Mouse (Mus musculus): ENCODE data around the gene 2510039O18Rik. TPM values are rescaled to one million over a fixed set of nuclear protein-coding genes. Genes with fewer than 3 reads are reported as not detected.

2510039O18Rik gene
- total and polyA plus RNA-seq, 3 experiments, result 48.3 to 59.9 TPM; not detected in 1

- no peak for DNase-seq (ENCODE audit: low read depth, low spot score)
- H3K4me1 ChIP-seq (ENCODE audit: control insufficient read depth in 1 of 2, insufficient read depth in 2 of 2, low read length in 2 of 2), result no peaks in the 10 kb centered on the region
- TF ChIP-seq HCFC1 (IDR thresholded peaks at IDR 0.05; ENCODE audit: low read depth, low read length), result no peak
- no peak for TF ChIP-seq MEF2A (IDR thresholded peaks at IDR 0.05; ENCODE audit: extremely low read depth, insufficient replicate concordance, low read depth, low read length, poor library complexity, severe bottlenecking)
- TF ChIP-seq MYB (IDR thresholded peaks at IDR 0.05; ENCODE audit: low read depth, low read length), result no peak
- no peak for TF ChIP-seq MXI1 (IDR thresholded peaks at IDR 0.05; ENCODE audit: low read depth, low read length)
- no peak for TF ChIP-seq POLR2A (IDR thresholded peaks at IDR 0.05; ENCODE audit: control insufficient read depth in 1 of 2, insufficient read depth in 1 of 2, low read depth in 1 of 2, low read length in 2 of 2, poor library complexity in 1 of 2)
- no peak for TF ChIP-seq ELF1 (IDR thresholded peaks at IDR 0.05; ENCODE audit: low read depth, low read length)
- no peak for TF ChIP-seq TBP (IDR thresholded peaks at IDR 0.05; ENCODE audit: low read depth, low read length)
- no peak for TF ChIP-seq UBTF (IDR thresholded peaks at IDR 0.05; ENCODE audit: borderline replicate concordance, insufficient read depth, low read depth, low read length)
- no peak for TF ChIP-seq MAX (IDR thresholded peaks at IDR 0.05; ENCODE audit: low read length)
- TF ChIP-seq SMC3 (IDR thresholded peaks at IDR 0.05; ENCODE audit: low read depth, low read length), result no peak
- no peak overlapping the region for H3K27ac ChIP-seq (ENCODE audit: control insufficient read depth, low read depth, low read length)
- no peak overlapping the region for H3K9ac ChIP-seq (ENCODE audit: control insufficient read depth, low read depth, low read length, poor library complexity, severe bottlenecking)
- no peaks in the 10 kb centered on the region for H3K27me3 ChIP-seq (ENCODE audit: control insufficient read depth in 1 of 2, insufficient read depth in 2 of 2, low read length in 2 of 2)
- peaks cover 2 to 7% of the 10 kb centered on the region in 2 experiments; a peak in 3 of 4 replicates for H3K36me3 ChIP-seq (ENCODE audit: control insufficient read depth in 1 of 2, insufficient read depth in 2 of 2, low read length in 2 of 2)
- H3K4me3 ChIP-seq (ENCODE audit: control insufficient read depth in 1 of 2, insufficient read depth in 1 of 2, low read depth in 2 of 2, low read length in 2 of 2), result no peak overlapping the region
- H3K9me3 ChIP-seq (replicated peaks; ENCODE audit: insufficient read depth, low read length), result no peaks in the 10 kb centered on the region
- no peaks in the 10 kb centered on the region; the same call in 1 of the 2 replicates for H3K79me2 ChIP-seq (ENCODE audit: control insufficient read depth, insufficient read depth, low read length, poor library complexity)
Measured at GRCm38 (mm10) chr4:147896411-147896810, 44.3 kb upstream of the 2510039O18Rik start.

- peaks cover 2% of the 10 kb centered on the region; the same call in 1 of the 2 replicates for H3K79me2 ChIP-seq (ENCODE audit: control insufficient read depth, insufficient read depth, low read length, poor library complexity)
- TF ChIP-seq BHLHE40 (IDR thresholded peaks at IDR 0.05; ENCODE audit: borderline replicate concordance, low read depth, low read length) (no peak), MXI1 (IDR thresholded peaks at IDR 0.05; ENCODE audit: low read depth, low read length) (no peak), SIN3A (IDR thresholded peaks at IDR 0.05; ENCODE audit: low read length) (no peak), TBP (IDR thresholded peaks at IDR 0.05; ENCODE audit: low read depth, low read length) (no peak), MYC (IDR thresholded peaks at IDR 0.05; ENCODE audit: low read depth, low read length) (no peak), EP300 (IDR thresholded peaks at IDR 0.05; ENCODE audit: low read depth in 1 of 2, low read length in 2 of 2) (no peak), TAL1 (IDR thresholded peaks at IDR 0.05; ENCODE audit: low read length) (no peak), KAT2A (conservative IDR thresholded peaks at IDR 0.05; ENCODE audit: low read depth, low read length) (no peak), MAZ (IDR thresholded peaks at IDR 0.05; ENCODE audit: low read depth, low read length) (no peak), CHD2 (IDR thresholded peaks at IDR 0.05; ENCODE audit: low read length) (no peak), MEF2A (IDR thresholded peaks at IDR 0.05; ENCODE audit: extremely low read depth, insufficient replicate concordance, low read depth, low read length, poor library complexity, severe bottlenecking) (no peak), NRF1 (IDR thresholded peaks at IDR 0.05; ENCODE audit: insufficient read depth, low read depth, low read length, poor library complexity, severe bottlenecking) (no peak), UBTF (IDR thresholded peaks at IDR 0.05; ENCODE audit: borderline replicate concordance, insufficient read depth, low read depth, low read length) (no peak), ZKSCAN1 (IDR thresholded peaks at IDR 0.05; ENCODE audit: low read depth, low read length) (no peak), ZNF384 (IDR thresholded peaks at IDR 0.05; ENCODE audit: low read depth, low read length) (no peak), POLR2AphosphoS2 (IDR thresholded peaks at IDR 0.05; ENCODE audit: low read length) (no peak), POLR2A (IDR thresholded peaks at IDR 0.05; ENCODE audit: control insufficient read depth in 1 of 2, insufficient read depth in 1 of 2, low read depth in 1 of 2, low read length in 2 of 2, poor library complexity in 1 of 2) (no peak), MAX (IDR thresholded peaks at IDR 0.05; ENCODE audit: low read length) (no peak)
- no peaks in the 10 kb centered on the region for H3K9me3 ChIP-seq (replicated peaks; ENCODE audit: insufficient read depth, low read length)
- H3K27ac ChIP-seq (ENCODE audit: control insufficient read depth, low read depth, low read length), result no peak overlapping the region
- H3K9ac ChIP-seq (ENCODE audit: control insufficient read depth, low read depth, low read length, poor library complexity, severe bottlenecking), result no peak overlapping the region
- no peaks in the 10 kb centered on the region for H3K27me3 ChIP-seq (ENCODE audit: control insufficient read depth in 1 of 2, insufficient read depth in 2 of 2, low read length in 2 of 2)
- H3K4me1 ChIP-seq (ENCODE audit: control insufficient read depth in 1 of 2, insufficient read depth in 2 of 2, low read length in 2 of 2), result peaks cover 0 to 8% of the 10 kb centered on the region in 2 experiments; a peak in 3 of 4 replicates
- no peak for DNase-seq (ENCODE audit: low read depth, low spot score)
- H3K36me3 ChIP-seq (ENCODE audit: control insufficient read depth in 1 of 2, insufficient read depth in 2 of 2, low read length in 2 of 2), result peaks cover 7 to 9% of the 10 kb centered on the region in 2 experiments
- no peak overlapping the region for H3K4me3 ChIP-seq (ENCODE audit: control insufficient read depth in 1 of 2, insufficient read depth in 1 of 2, low read depth in 2 of 2, low read length in 2 of 2)
Measured at GRCm38 (mm10) chr4:147897348-147897747, 43.3 kb upstream of the 2510039O18Rik start.
